Comparison of ENCODE assay signal across 8 mouse cellular contexts in genomic region chr15:102144726-102145125, GRCm38 (mm10). TPM values are rescaled to one million over a fixed set of nuclear protein-coding genes. Genes with fewer than 3 reads are reported as not detected.
DNase-seq lines count a peak whose midpoint lies in the region; ATAC-seq and TF ChIP-seq lines count a peak whose summit lies in the region.

No protein-coding gene starts in this region.

- 13% methylated on average over 16 of the region's 19 CpGs for WGBS in kidney, embryonic 14.5 days
- WGBS in embryonic facial prominence, embryonic 11.5 days = 10% methylated on average over 16 of the region's 19 CpGs
- WGBS in hindbrain, postnatal 0 days = 16% methylated on average over 18 of the region's 19 CpGs
- 10% methylated on average over 19 of the region's 19 CpGs for WGBS in midbrain, embryonic 14.5 days

- H3K4me2 ChIP-seq in kidney, embryonic 14.5 days (replicated peaks; ENCODE audit: low read depth, low read length) = peak overlapping the region; percentile 41
- H3K4me2 ChIP-seq in embryonic facial prominence, embryonic 11.5 days (ENCODE audit: low read depth, low read length) = peak overlapping the region; percentile 40
- peak overlapping the region; percentile 19; the same call in 1 of the 2 replicates for H3K4me2 ChIP-seq in hindbrain, postnatal 0 days (ENCODE audit: low read depth, low read length)
- peak overlapping the region; percentile 19; the same call in 1 of the 2 replicates for H3K4me2 ChIP-seq in midbrain, embryonic 14.5 days (ENCODE audit: low read length)

- peak overlapping the region; percentile 31; the same call in 1 of the 2 replicates for H3K9ac ChIP-seq in kidney, embryonic 14.5 days (ENCODE audit: low read depth, low read length)
- peak overlapping the region; percentile 27; the same call in 1 of the 2 replicates for H3K9ac ChIP-seq in embryonic facial prominence, embryonic 11.5 days (replicated peaks; ENCODE audit: low read length)
- no peak overlapping the region for H3K9ac ChIP-seq in hindbrain, postnatal 0 days (replicated peaks; ENCODE audit: low read length)
- H3K9ac ChIP-seq in midbrain, embryonic 14.5 days (replicated peaks; ENCODE audit: low read length) = no peak overlapping the region

- no peaks in the 10 kb centered on the region for H3K36me3 ChIP-seq in kidney, embryonic 14.5 days (ENCODE audit: control insufficient read depth, insufficient read depth, low read length)
- H3K36me3 ChIP-seq in embryonic facial prominence, embryonic 11.5 days (replicated peaks; ENCODE audit: control insufficient read depth, insufficient read depth, low read depth, low read length) = no peaks in the 10 kb centered on the region
- H3K36me3 ChIP-seq in hindbrain, postnatal 0 days (ENCODE audit: insufficient read depth, low read length) = no peaks in the 10 kb centered on the region
- H3K36me3 ChIP-seq in midbrain, embryonic 14.5 days (ENCODE audit: control insufficient read depth, insufficient read depth, low read length) = no peaks in the 10 kb centered on the region

- H3K27ac ChIP-seq in kidney, embryonic 14.5 days (ENCODE audit: low read depth, low read length) = no peak overlapping the region
- H3K27ac ChIP-seq in embryonic facial prominence, embryonic 11.5 days (replicated peaks; ENCODE audit: low read depth, low read length) = no peak overlapping the region
- H3K27ac ChIP-seq in hindbrain, postnatal 0 days = no peak overlapping the region
- H3K27ac ChIP-seq in midbrain, embryonic 14.5 days (replicated peaks; ENCODE audit: low read depth, low read length) = no peak overlapping the region

- H3K27me3 ChIP-seq in kidney, embryonic 14.5 days (ENCODE audit: control insufficient read depth, insufficient read depth, low read length) = peaks cover 13% of the 10 kb centered on the region
- H3K27me3 ChIP-seq in embryonic facial prominence, embryonic 11.5 days (ENCODE audit: control insufficient read depth, insufficient read depth, low read length) = peaks cover 27% of the 10 kb centered on the region
- peaks cover 4% of the 10 kb centered on the region; the same call in 1 of the 2 replicates for H3K27me3 ChIP-seq in hindbrain, postnatal 0 days (ENCODE audit: insufficient read depth, low read length)
- peaks cover 23% of the 10 kb centered on the region for H3K27me3 ChIP-seq in midbrain, embryonic 14.5 days (ENCODE audit: control insufficient read depth, insufficient read depth, low read length)

- 0 out of 2 replicates have a peak, but pooled peaks cover 5% of the 10 kb centered on the region for H3K4me1 ChIP-seq in kidney, embryonic 14.5 days (ENCODE audit: control insufficient read depth, insufficient read depth, low read length)
- no peaks in the 10 kb centered on the region; the same call in 1 of the 2 replicates for H3K4me1 ChIP-seq in embryonic facial prominence, embryonic 11.5 days (ENCODE audit: control insufficient read depth, insufficient read depth, low read length)
- no peaks in the 10 kb centered on the region for H3K4me1 ChIP-seq in hindbrain, postnatal 0 days (ENCODE audit: insufficient read depth, low read length)
- H3K4me1 ChIP-seq in midbrain, embryonic 14.5 days (ENCODE audit: control insufficient read depth, insufficient read depth, low read length) = 0 out of 2 replicates have a peak, but pooled peaks cover 3% of the 10 kb centered on the region

- H3K9me3 ChIP-seq in kidney, embryonic 14.5 days (ENCODE audit: control insufficient read depth, low read length) = no peaks in the 10 kb centered on the region
- no peaks in the 10 kb centered on the region for H3K9me3 ChIP-seq in embryonic facial prominence, embryonic 11.5 days (replicated peaks; ENCODE audit: control insufficient read depth, low read length)
- no peaks in the 10 kb centered on the region for H3K9me3 ChIP-seq in hindbrain, postnatal 0 days (ENCODE audit: low read length)
- no peaks in the 10 kb centered on the region for H3K9me3 ChIP-seq in midbrain, embryonic 14.5 days (ENCODE audit: control insufficient read depth, low read length)

- no peak for ATAC-seq in kidney, embryonic 14.5 days (ENCODE audit: low FRiP score, low TSS enrichment)
- no peak for ATAC-seq in embryonic facial prominence, embryonic 11.5 days (replicated peaks; ENCODE audit: insufficient number of reproducible peaks, low FRiP score, low TSS enrichment, low read depth)
- no peak for ATAC-seq in hindbrain, postnatal 0 days
- no peak for ATAC-seq in midbrain, embryonic 14.5 days (ENCODE audit: low FRiP score, low TSS enrichment)
- ATAC-seq in megakaryocyte progenitor cell, adult 5-6 weeks (replicated peaks; ENCODE audit: poor library complexity) = no peak

- TF ChIP-seq CTCF in hindbrain, postnatal 0 days (IDR thresholded peaks at IDR 0.05; ENCODE audit: low read depth) = no peak

- peak overlapping the region; percentile 26 for H3K4me3 ChIP-seq in kidney, embryonic 14.5 days (ENCODE audit: low read length)
- H3K4me3 ChIP-seq in embryonic facial prominence, embryonic 11.5 days (ENCODE audit: low read depth, low read length) = peak overlapping the region; percentile 11
- peak overlapping the region; percentile 10; the same call in 1 of the 2 replicates for H3K4me3 ChIP-seq in hindbrain, postnatal 0 days (ENCODE audit: low read length)
- no peak overlapping the region; the same call in 1 of the 2 replicates for H3K4me3 ChIP-seq in midbrain, embryonic 14.5 days (replicated peaks; ENCODE audit: low read depth, low read length)

- no peak for DNase-seq in kidney, adult 8-10 months
- no peak for DNase-seq in embryonic facial prominence, embryonic 11.5 days (ENCODE audit: low spot score)
- DNase-seq in hindbrain, postnatal 0 days (ENCODE audit: low spot score) = no peak
- DNase-seq in midbrain, embryonic 14.5 days = no peak
- no peak for DNase-seq in layer of hippocampus, adult 9-10 months (ENCODE audit: low spot score)
- DNase-seq in cerebellum, postnatal 14 days = no peak

RNA-seq across cellular contexts. Expression of gene Igfbp6, which starts 0.6 kb away (rescaled TPM):
- 24.0 and 27.1 TPM in 2 replicates for polyA plus RNA-seq in kidney, embryonic 14.5 days (2014; fragmentation: Nextera tagmentation; extraction: Ambion mirVana)
- polyA plus RNA-seq in embryonic facial prominence, embryonic 11.5 days (2014; fragmentation: Nextera tagmentation; extraction: Ambion mirVana) = 0.70 TPM in 1 of 2 replicates, not detected in the other
- 5.6 and 12.8 TPM in 2 replicates for total RNA-seq in hindbrain, postnatal 0 days (2014; rRNA removed)
- polyA plus RNA-seq in hindbrain, postnatal 0 days (2015; fragmentation: Nextera tagmentation; extraction: Ambion mirVana) = 9.7 and 11.5 TPM in 2 replicates
- polyA plus RNA-seq in midbrain, embryonic 14.5 days (2014; fragmentation: Nextera tagmentation; extraction: Ambion mirVana) = 1.3 and 1.6 TPM in 2 replicates
- total RNA-seq in megakaryocyte progenitor cell, adult 5-6 weeks (2015) = not detected in 2 replicates
- total RNA-seq in megakaryocyte progenitor cell, adult 5-6 weeks (2017) = not detected in 2 replicates

RNA-seq across cellular contexts. Expression of gene Soat2, which starts 5.6 kb away (rescaled TPM):
- polyA plus RNA-seq in kidney, embryonic 14.5 days (2014; fragmentation: Nextera tagmentation; extraction: Ambion mirVana) = 0.11 and 0.28 TPM in 2 replicates
- 0.10 TPM in 1 of 2 replicates, not detected in the other for polyA plus RNA-seq in embryonic facial prominence, embryonic 11.5 days (2014; fragmentation: Nextera tagmentation; extraction: Ambion mirVana)
- 0.16 TPM in 1 of 2 replicates, not detected in the other for total RNA-seq in hindbrain, postnatal 0 days (2014; rRNA removed)
- polyA plus RNA-seq in hindbrain, postnatal 0 days (2015; fragmentation: Nextera tagmentation; extraction: Ambion mirVana) = 0.09 TPM in 1 of 2 replicates, not detected in the other
- polyA plus RNA-seq in midbrain, embryonic 14.5 days (2014; fragmentation: Nextera tagmentation; extraction: Ambion mirVana) = not detected in 2 replicates
- total RNA-seq in megakaryocyte progenitor cell, adult 5-6 weeks (2015) = 0.73 and 1.9 TPM in 2 replicates
- total RNA-seq in megakaryocyte progenitor cell, adult 5-6 weeks (2017) = 1.2 and 3.3 TPM in 2 replicates

RNA-seq across cellular contexts. Expression of gene Spryd3, which starts 8.7 kb away (rescaled TPM):
- 9.0 and 11.1 TPM in 2 replicates for polyA plus RNA-seq in kidney, embryonic 14.5 days (2014; fragmentation: Nextera tagmentation; extraction: Ambion mirVana)
- 8.2 and 9.3 TPM in 2 replicates for polyA plus RNA-seq in embryonic facial prominence, embryonic 11.5 days (2014; fragmentation: Nextera tagmentation; extraction: Ambion mirVana)
- total RNA-seq in hindbrain, postnatal 0 days (2014; rRNA removed) = 113 and 118 TPM in 2 replicates
- 98.6 and 110 TPM in 2 replicates for polyA plus RNA-seq in hindbrain, postnatal 0 days (2015; fragmentation: Nextera tagmentation; extraction: Ambion mirVana)
- polyA plus RNA-seq in midbrain, embryonic 14.5 days (2014; fragmentation: Nextera tagmentation; extraction: Ambion mirVana) = 40.2 and 52.5 TPM in 2 replicates
- total RNA-seq in megakaryocyte progenitor cell, adult 5-6 weeks (2015) = 2.9 and 3.2 TPM in 2 replicates
- total RNA-seq in megakaryocyte progenitor cell, adult 5-6 weeks (2017) = 11.5 and 17.9 TPM in 2 replicates

RNA-seq across cellular contexts. Expression of gene Tns2, which starts 44.5 kb away (rescaled TPM):
- 39.1 and 46.6 TPM in 2 replicates for polyA plus RNA-seq in kidney, embryonic 14.5 days (2014; fragmentation: Nextera tagmentation; extraction: Ambion mirVana)
- 14.0 and 14.4 TPM in 2 replicates for polyA plus RNA-seq in embryonic facial prominence, embryonic 11.5 days (2014; fragmentation: Nextera tagmentation; extraction: Ambion mirVana)
- 9.2 TPM in 2 replicates for total RNA-seq in hindbrain, postnatal 0 days (2014; rRNA removed)
- 5.5 and 6.2 TPM in 2 replicates for polyA plus RNA-seq in hindbrain, postnatal 0 days (2015; fragmentation: Nextera tagmentation; extraction: Ambion mirVana)
- 3.6 and 8.9 TPM in 2 replicates for polyA plus RNA-seq in midbrain, embryonic 14.5 days (2014; fragmentation: Nextera tagmentation; extraction: Ambion mirVana)
- not detected in 2 replicates for total RNA-seq in megakaryocyte progenitor cell, adult 5-6 weeks (2015)
- not detected in 2 replicates for total RNA-seq in megakaryocyte progenitor cell, adult 5-6 weeks (2017)

RNA-seq across cellular contexts. Expression of gene Zfp740, which starts 58.3 kb away (rescaled TPM):
- polyA plus RNA-seq in kidney, embryonic 14.5 days (2014; fragmentation: Nextera tagmentation; extraction: Ambion mirVana) = 30.1 and 59.9 TPM in 2 replicates
- polyA plus RNA-seq in embryonic facial prominence, embryonic 11.5 days (2014; fragmentation: Nextera tagmentation; extraction: Ambion mirVana) = 68.1 and 68.9 TPM in 2 replicates
- 49.5 and 61.0 TPM in 2 replicates for total RNA-seq in hindbrain, postnatal 0 days (2014; rRNA removed)
- 33.8 and 37.7 TPM in 2 replicates for polyA plus RNA-seq in hindbrain, postnatal 0 days (2015; fragmentation: Nextera tagmentation; extraction: Ambion mirVana)
- polyA plus RNA-seq in midbrain, embryonic 14.5 days (2014; fragmentation: Nextera tagmentation; extraction: Ambion mirVana) = 43.5 and 57.7 TPM in 2 replicates
- 19.7 and 28.7 TPM in 2 replicates for total RNA-seq in megakaryocyte progenitor cell, adult 5-6 weeks (2015)
- total RNA-seq in megakaryocyte progenitor cell, adult 5-6 weeks (2017) = 28.3 and 29.5 TPM in 2 replicates

Comparison
In these comparisons a context has a peak if more than half of its experiments do, and no peak if none do; other contexts are left out.
1. H3K9ac ChIP-seq: peak in kidney, embryonic 14.5 days (single experiment) and embryonic facial prominence, embryonic 11.5 days (single experiment); none in hindbrain, postnatal 0 days (single experiment) and midbrain, embryonic 14.5 days (single experiment).
2. Peak in every context shown above with its lines, with median percentiles within 50 percentile points of each other: H3K4me2 ChIP-seq.